Mouse (Mus musculus) liver, adult 2 months (tissue): ENCODE results near the gene Chpf.

ENCODE experiments used
- CTCF ChIP-seq: fragments of 200-500 bp; IDR thresholded peaks from 2 replicates; pipeline ENCODE4 v1.5.1; 2011; ENCODE audit warnings: low read depth, low read length, control low read depth
- POLR2A ChIP-seq: fragments of 200-500 bp; IDR thresholded peaks from 2 replicates; pipeline ENCODE4 v1.6.1; 2011; ENCODE audit warnings: low read length, control low read depth; ENCODE audit not compliant: insufficient read depth; ENCODE audit errors: extremely low read depth

DNA sequence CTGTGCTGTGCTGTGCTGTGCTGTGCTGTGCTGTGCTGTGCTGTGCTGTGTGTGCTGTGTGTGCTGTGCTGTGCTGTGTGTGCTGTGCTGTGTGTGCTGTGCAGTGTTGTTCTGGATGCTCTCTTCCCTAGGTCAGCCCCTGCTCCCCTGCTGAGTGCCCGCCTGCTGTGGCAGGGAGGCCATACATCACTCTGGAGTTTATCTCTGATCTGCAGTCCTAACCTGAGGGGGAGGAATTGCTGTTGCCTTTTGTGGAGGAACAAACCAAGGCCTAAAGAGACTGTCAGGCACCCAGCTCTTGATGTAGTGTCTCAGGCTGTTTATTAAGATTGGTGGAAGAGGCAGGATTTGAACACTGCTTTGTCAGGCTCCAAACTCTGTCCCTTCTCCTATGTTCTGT, 16.5 kb downstream of the Chpf start:
- TF ChIP-seq CTCF (no peak), POLR2A (no peak)
